Mouse (Mus musculus): ENCODE measurements around the gene Tcf25. TPM values are rescaled to one million over a fixed set of nuclear protein-coding genes. Genes with fewer than 3 reads are reported as not detected.
"Not testable (repeated sequence)": the region's sequence is repeated elsewhere in the genome, so short reads cannot be mapped to it uniquely, and the experiment has no call there.

Tcf25 gene
- total RNA-seq, 2 experiments from 2014 or later = 334 to 346 TPM

GRCm38 (mm10) chr8:123426511-123427509 is 53.3 kb downstream of the Tcf25 start:
- intact Hi-C loops (cut with DNase I) = no loop called here
- DNase-seq = no peak

GRCm38 (mm10) chr8:123427639-123428275 is 54.2 kb downstream of the Tcf25 start:
- no peak for DNase-seq
- intact Hi-C loops (cut with DNase I) = no loop called here

- intact Hi-C loops (cut with DNase I) = no loop called here
- no peak for DNase-seq
Measured at GRCm38 (mm10) chr8:123428343-123428893, 54.9 kb downstream of the Tcf25 start.

DNA sequence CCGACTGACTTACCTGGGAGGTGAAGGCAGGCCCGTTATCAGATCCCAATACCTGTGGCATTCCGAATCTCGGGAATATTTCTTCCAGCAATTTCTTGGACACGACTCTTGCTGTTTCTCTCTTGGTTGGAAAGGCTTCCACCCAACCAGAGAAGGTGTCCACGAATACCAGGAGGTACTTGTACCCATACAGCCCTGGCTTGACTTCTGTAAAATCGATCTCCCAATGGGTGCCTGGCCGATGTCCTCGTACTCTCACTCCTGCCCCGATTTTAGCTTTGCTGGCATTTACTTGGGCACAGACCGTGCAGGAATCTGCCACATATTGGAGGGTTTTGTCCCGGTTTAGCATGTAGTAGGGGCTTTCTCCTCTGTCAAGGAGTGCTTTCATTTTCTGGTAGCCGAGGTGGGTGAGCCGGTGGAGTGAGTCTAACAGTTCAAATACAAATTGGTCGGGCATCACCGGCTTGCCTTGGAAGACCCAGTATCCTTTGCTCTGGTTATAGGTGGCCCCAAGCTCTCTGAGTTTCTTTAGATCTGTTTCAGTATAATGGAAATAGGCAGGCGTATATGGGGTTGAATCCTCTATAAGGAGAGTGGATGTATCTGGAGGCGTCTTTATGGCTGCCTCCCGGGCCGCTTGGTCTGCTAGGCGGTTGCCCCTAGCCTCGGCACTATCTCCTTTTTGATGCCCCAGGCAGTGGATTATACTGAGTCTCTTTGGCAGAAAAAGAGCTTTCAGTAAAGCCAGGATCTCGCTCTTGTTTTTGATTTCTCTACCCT is 55.6 kb downstream of the Tcf25 start:
- intact Hi-C loops (cut with DNase I) = no loop called here

GRCm38 (mm10) chr8:123429722-123430013 is 56.1 kb downstream of the Tcf25 start:
- intact Hi-C loops (cut with DNase I); DNase-seq: not testable (repeated sequence)

More for the DNA sequence above, 55.6 kb downstream of the Tcf25 start:
- DNase-seq = no peak

GRCm38 (mm10) chr8:123430936-123431335 is 57.4 kb downstream of the Tcf25 start:
- intact Hi-C loops (cut with DNase I); DNase-seq: not testable (repeated sequence)

GRCm38 (mm10) chr8:123431616-123432365 is 58.2 kb downstream of the Tcf25 start:
- DNase-seq = no peak
- intact Hi-C loops (cut with DNase I) = no loop called here

GRCm38 (mm10) chr8:123432381-123432780 is 58.8 kb downstream of the Tcf25 start:
- DNase-seq = no peak
- intact Hi-C loops (cut with DNase I) = no loop called here

- DNase-seq; intact Hi-C loops (cut with DNase I): not testable (repeated sequence)
Measured at GRCm38 (mm10) chr8:123433241-123433974, 59.9 kb downstream of the Tcf25 start.

DNA sequence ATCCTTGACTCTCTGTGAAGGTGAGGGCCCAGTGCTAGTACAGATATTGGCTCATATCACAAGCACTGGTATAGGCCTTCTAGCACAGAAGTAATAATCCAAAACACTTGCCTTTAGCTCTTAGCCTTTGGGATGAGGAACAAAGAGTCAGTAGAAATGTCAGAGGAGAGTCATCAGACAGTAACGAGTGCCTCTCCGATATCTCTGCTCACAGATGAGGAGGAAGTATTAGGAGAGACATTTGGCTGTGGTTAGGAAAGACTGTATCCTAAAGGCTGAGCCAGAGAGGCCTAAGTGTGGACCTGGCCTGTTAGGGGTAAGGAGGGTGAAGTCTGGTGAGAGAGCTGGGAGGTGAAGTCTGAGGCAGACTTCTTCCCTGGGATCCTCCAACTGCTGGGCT is 68.2 kb downstream of the Tcf25 start:
- DNase-seq = no peak
- intact Hi-C loops (cut with DNase I) = no loop called here

DNA sequence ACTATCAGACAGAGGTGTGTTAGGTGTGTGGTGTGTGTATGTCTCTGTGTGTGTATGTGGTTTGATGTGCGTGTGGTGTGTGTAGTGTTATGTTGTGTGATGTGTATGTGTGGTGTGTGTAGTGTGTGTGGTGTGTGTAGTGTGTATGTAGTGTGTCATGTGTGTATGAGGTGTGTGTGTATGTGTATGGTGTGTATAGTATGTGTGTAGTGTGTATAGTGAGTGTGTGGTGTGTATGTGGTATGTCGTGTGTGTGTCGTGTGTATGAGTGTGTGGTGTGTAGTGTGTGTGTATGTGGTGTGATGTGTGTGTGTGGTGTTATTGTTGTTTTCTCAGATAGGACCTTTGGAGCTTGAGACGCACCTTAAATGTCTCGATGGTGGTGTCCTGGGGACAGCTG is 68.8 kb downstream of the Tcf25 start:
- DNase-seq = no peak
- intact Hi-C loops (cut with DNase I) = no loop called here

GRCm38 (mm10) chr8:123442871-123443575 is 69.5 kb downstream of the Tcf25 start:
- intact Hi-C loops (cut with DNase I) = no loop called here
- peak; percentile 96 for DNase-seq

DNA sequence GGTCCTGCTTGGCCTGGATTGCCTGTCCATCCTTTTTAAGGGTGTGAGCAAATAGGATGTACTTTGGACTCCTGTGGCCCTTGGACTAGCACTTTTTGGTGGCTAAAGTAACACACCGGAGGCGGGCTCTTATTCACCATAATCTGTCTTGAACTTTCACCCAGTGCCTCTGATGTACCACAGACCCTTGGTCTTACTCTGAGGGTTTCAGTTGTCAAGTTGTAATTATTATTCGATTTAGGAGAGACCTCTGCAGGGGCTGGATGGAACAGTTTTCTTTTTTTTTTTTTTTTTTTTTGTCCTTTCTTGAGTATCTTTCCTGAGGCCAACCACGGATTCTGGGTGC is 70.0 kb downstream of the Tcf25 start:
- intact Hi-C loops (cut with DNase I) = no loop called here

GRCm38 (mm10) chr8:123444131-123444530 is 70.6 kb downstream of the Tcf25 start:
- intact Hi-C loops (cut with DNase I) = no loop called here
- DNase-seq = no peak

More for the DNA sequence above, 70.0 kb downstream of the Tcf25 start:
- no peak for DNase-seq

GRCm38 (mm10) chr8:123445981-123446380 is 72.4 kb downstream of the Tcf25 start:
- intact Hi-C loops (cut with DNase I) = no loop called here
- DNase-seq = no peak

GRCm38 (mm10) chr8:123446799-123447198 is 73.2 kb downstream of the Tcf25 start:
- DNase-seq = no peak
- intact Hi-C loops (cut with DNase I) = no loop called here

GRCm38 (mm10) chr8:123450783-123451182 is 77.2 kb downstream of the Tcf25 start:
- no peak for DNase-seq
- intact Hi-C loops (cut with DNase I) = no loop called here

DNA sequence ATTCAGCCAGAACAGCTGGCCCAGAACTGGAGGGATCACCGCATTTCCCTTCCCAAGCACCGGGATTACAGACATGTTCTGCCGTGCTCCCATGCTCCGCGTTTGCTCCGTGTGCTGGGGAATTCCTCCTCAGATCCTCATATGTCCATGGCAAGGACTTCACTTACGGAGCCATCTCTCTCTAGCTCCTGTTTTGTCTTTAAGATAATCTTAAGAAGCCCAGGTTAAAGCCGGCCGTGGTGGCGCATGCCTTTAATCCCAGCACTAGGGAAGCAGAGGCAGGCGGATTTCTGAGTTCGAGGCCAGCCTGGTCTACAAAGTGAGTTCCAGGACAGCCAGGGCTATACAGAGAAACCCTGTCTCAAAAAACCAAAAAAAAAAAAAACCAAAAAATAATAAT is 78.2 kb downstream of the Tcf25 start:
- intact Hi-C loops (cut with DNase I); DNase-seq: not testable (repeated sequence)

DNA sequence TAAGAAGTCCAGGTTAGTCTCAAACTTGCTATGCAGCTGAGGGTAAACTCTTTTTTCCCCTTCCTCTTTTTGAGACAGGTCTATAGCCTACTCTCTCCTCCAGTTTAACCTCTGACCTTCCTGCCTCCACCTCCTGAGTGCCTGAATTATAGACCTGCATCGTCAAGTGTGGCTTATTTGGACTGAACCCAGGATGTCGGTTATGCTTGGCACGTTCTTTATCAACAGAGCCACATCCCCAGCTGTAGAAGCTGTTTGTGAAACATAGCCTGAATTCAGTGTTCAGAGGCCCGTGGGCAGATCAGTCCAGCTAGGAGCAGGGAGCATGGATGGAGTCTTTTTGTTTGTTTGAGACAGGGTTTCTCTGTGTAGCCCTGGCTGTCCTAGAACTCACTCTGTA is 78.6 kb downstream of the Tcf25 start:
- intact Hi-C loops (cut with DNase I) = no loop called here
- DNase-seq = no peak

Measured in left cerebral cortex, postnatal 4 days (tissue).